Mouse (Mus musculus) brain, embryonic 14.5 days (tissue): ENCODE results near the gene Snd1.

Experiments
- CTCF ChIP-seq: fragments of 200-500 bp; IDR thresholded peaks from 2 replicates; pipeline ENCODE4 v1.5.1; 2012; ENCODE audit warnings: inconsistent platforms, mild to moderate bottlenecking, moderate library complexity, borderline replicate concordance; ENCODE audit not compliant: insufficient read depth, insufficient read length; ENCODE audit errors: extremely low read depth
- POLR2A ChIP-seq: fragments of 200-500 bp; IDR thresholded peaks from 2 replicates; pipeline ENCODE4 v1.6.1; 2012; ENCODE audit warnings: mild to moderate bottlenecking, inconsistent platforms, borderline replicate concordance; ENCODE audit not compliant: poor library complexity, insufficient read depth, insufficient read length, severe bottlenecking; ENCODE audit errors: extremely low read depth

DNA sequence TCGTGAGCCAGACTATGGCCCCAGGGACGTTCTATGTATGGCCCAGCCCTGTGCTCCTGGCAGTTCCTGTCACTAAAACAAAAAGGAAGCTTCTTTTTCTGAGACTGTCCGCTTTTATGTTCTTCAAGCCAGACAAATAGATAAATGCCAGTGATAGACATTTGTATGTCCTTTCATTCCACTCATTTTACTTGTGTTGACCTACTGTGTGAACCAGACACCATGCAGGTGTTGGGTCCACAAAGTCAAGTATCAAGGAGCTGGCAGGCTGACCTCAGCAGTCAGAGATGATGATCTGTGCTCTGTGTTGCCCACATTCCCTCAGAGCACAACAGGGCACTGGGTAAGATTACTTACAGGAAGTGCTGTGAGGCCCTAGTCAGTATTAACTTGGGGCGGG, 381.9 kb downstream of the Snd1 start:
- TF ChIP-seq CTCF (no peak), POLR2A (no peak)
